Mouse (Mus musculus): ENCODE measurements around the gene Mogat1. TPM values are rescaled to one million over a fixed set of nuclear protein-coding genes. Genes with fewer than 3 reads are reported as not detected.
"Not testable (repeated sequence)": the region's sequence is repeated elsewhere in the genome, so short reads cannot be mapped to it uniquely, and the experiment has no call there.

The Mogat1 gene
- polyA plus RNA-seq (2016; fragmentation: Nextera tagmentation; extraction: Ambion mirVana): not detected in 2 replicates

DNA sequence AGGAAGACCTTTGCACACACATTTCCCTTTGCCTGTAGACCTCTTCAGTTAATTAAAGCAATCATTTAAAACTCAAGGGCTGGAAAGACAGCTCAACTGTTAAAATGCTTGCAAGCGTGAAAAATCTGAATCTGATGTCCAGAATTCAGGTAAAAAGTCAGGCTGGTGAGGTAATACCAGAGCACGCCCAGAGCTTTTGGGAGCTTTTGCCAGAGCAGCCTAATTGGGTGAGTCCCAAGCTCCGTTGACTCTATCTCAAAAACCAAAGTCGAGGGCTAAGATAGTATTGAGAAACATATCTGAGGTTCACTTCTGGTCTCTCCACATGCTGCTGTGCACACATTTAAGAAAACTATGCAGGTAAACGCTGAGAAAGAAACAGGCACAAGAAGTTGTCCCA is at the start of gene Mogat1:
Mogat1 (plus strand) TSS at position 130 of the 400 bp plus-strand sequence.
- Histone ChIP-seq H3K27ac (no peak within 1 kb of the TSS), H3K9ac (peak within 1 kb of the TSS; percentile 36), H3K27me3 (peaks cover 5% of the 10 kb centered on the region; the same call in 1 of the 2 replicates)

DNA sequence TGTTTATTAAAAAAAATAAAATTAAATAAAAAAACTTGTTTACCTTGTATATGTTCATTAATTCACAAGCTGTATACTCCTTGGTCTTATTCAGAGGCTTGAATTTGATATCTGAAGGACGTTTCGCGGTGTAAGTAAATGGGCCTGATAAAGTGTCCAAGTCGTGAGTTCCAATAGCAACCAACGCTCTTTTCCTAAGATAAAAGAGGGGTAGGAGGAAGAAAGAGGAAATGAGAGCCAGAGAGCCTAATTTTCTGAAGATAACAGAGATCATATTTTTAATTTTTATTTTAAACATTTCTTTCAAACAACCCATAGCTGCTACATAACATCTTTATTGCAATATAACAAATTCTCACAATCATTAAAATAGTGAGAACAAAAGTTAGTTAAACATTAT is 38.4 kb upstream of the Mogat1 start:
- WGBS: 97% methylated on average over 5 of the region's 5 CpGs
- Histone ChIP-seq H3K36me3 (replicated peaks) (peaks cover 37% of the 10 kb centered on the region), H3K4me1 (no peaks in the 10 kb centered on the region), H3K27me3 (no peaks in the 10 kb centered on the region), H3K9ac (no peak overlapping the region), H3K27ac (no peak overlapping the region), H3K9me3 (no peaks in the 10 kb centered on the region), H3K4me2 (no peak overlapping the region), H3K4me3 (replicated peaks) (no peak overlapping the region)
- ATAC-seq (ENCODE audit: low FRiP score): no peak

More for the DNA sequence above, at the start of gene Mogat1:
- WGBS: 61% methylated on average over 5 of the region's 5 CpGs
- Histone ChIP-seq H3K36me3 (replicated peaks) (no peaks in the 10 kb centered on the region), H3K9me3 (no peaks in the 10 kb centered on the region), H3K4me2 (peak within 1 kb of the TSS; percentile 58), H3K4me3 (replicated peaks) (peak within 1 kb of the TSS; percentile 28), H3K4me1 (peaks cover 8% of the 10 kb centered on the region)
- ATAC-seq (ENCODE audit: low FRiP score): no peak

GRCm38 (mm10) chr1:78483430-78483829 is 27.4 kb upstream of the Mogat1 start:
- no peaks in the 10 kb centered on the region for H3K27me3 ChIP-seq
- no peak overlapping the region for H3K9ac ChIP-seq
- ATAC-seq (ENCODE audit: low FRiP score): no peak
- no peaks in the 10 kb centered on the region for H3K9me3 ChIP-seq
- WGBS: 92% methylated on average over 3 of the region's 3 CpGs
- no peak overlapping the region for H3K27ac ChIP-seq
- H3K4me2 ChIP-seq: no peak overlapping the region
- peaks cover 12% of the 10 kb centered on the region for H3K4me1 ChIP-seq
- H3K4me3 ChIP-seq (replicated peaks): no peak overlapping the region
- peaks cover 16% of the 10 kb centered on the region for H3K36me3 ChIP-seq (replicated peaks)

- H3K4me3 ChIP-seq (replicated peaks): no peak overlapping the region
- peaks cover 13% of the 10 kb centered on the region for H3K4me1 ChIP-seq
- no peak overlapping the region for H3K9ac ChIP-seq
- H3K9me3 ChIP-seq: no peaks in the 10 kb centered on the region
- H3K36me3 ChIP-seq (replicated peaks): peaks cover 11% of the 10 kb centered on the region; the same call in 1 of the 2 replicates
- no peak overlapping the region for H3K4me2 ChIP-seq
- ATAC-seq (ENCODE audit: low FRiP score): no peak
- no peak overlapping the region for H3K27ac ChIP-seq
- WGBS: 35% methylated on average over 2 of the region's 2 CpGs
- H3K27me3 ChIP-seq: no peaks in the 10 kb centered on the region
These were observed 26.4 kb upstream of the Mogat1 start for GRCm38 (mm10) chr1:78484361-78484760.

DNA sequence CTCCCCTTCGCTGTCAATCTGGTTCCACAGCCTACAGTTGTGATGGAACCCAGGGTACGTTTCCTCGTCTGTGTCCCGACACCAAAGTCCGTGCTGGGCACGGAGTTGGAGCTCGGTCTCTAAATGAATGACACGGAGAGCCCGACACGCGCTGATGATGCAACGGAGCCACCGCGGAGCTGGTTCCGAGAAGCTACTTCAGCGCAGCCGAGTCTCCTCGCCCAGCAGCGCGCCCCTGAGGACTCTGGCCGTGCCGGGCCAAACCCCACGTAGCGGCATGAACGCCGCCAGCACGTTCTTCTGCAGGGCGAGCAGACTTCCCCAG is 22.4 kb upstream of the Mogat1 start:
- Histone ChIP-seq H3K4me1 (peaks cover 20% of the 10 kb centered on the region), H3K4me2 (peak overlapping the region; percentile 90), H3K9ac (peak overlapping the region; percentile 79), H3K9me3 (no peaks in the 10 kb centered on the region), H3K36me3 (replicated peaks) (no peaks in the 10 kb centered on the region), H3K4me3 (replicated peaks) (peak overlapping the region; percentile 96), H3K27ac (0 out of 2 replicates have a peak overlapping the region, but pooled peaks have one; percentile 36), H3K27me3 (peaks cover 3% of the 10 kb centered on the region; the same call in 1 of the 2 replicates)
- under 1% methylated on average over 28 of the region's 28 CpGs for WGBS
- ATAC-seq (ENCODE audit: low FRiP score): peak; percentile 40; the same call in 1 of the 2 replicates

- under 1% methylated on average over 31 of the region's 31 CpGs for WGBS
- Histone ChIP-seq H3K9me3 (no peaks in the 10 kb centered on the region), H3K4me2 (peak within 1 kb of the TSS; percentile 90), H3K36me3 (replicated peaks) (no peaks in the 10 kb centered on the region), H3K9ac (peak within 1 kb of the TSS; percentile 79), H3K4me1 (peaks cover 20% of the 10 kb centered on the region), H3K4me3 (replicated peaks) (peak within 1 kb of the TSS; percentile 96), H3K27ac (0 out of 2 replicates have a peak within 1 kb of the TSS, but pooled peaks have one; percentile 36), H3K27me3 (peaks cover 3% of the 10 kb centered on the region; the same call in 1 of the 2 replicates)
- peak; percentile 98 for ATAC-seq (ENCODE audit: low FRiP score)
These were observed 21.9 kb upstream of the Mogat1 start, which contains the start of gene Farsb for GRCm38 (mm10) chr1:78488752-78489492. Gene Farsb (minus strand): TSS chr1:78488897.

DNA sequence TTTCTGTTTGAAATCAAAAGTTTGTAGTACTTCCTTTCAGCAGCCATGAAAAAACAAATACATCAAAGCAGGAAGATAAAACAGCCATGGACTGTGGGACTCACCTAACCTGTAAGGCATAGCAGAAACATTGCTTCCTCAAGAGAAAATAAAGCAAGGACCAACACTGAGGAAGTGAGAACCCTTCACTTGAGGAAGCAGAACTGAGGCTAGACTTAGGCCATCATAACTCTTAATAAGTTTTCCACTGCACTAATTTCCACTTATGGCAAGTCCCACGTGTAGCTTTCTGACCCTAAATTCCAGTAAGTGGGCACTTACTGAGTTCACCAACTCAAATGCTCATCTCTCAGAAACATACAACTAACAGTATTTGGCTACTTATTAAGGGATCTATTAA is 20.6 kb upstream of the Mogat1 start:
- no peak overlapping the region for H3K4me2 ChIP-seq
- no peak overlapping the region for H3K27ac ChIP-seq
- ATAC-seq (ENCODE audit: low FRiP score): no peak
- no peaks in the 10 kb centered on the region for H3K9me3 ChIP-seq
- H3K36me3 ChIP-seq (replicated peaks): no peaks in the 10 kb centered on the region
- WGBS: 83% methylated on average over 1 of the region's 1 CpGs
- peaks cover 20% of the 10 kb centered on the region for H3K4me1 ChIP-seq
- H3K9ac ChIP-seq: no peak overlapping the region
- H3K27me3 ChIP-seq: peaks cover 3% of the 10 kb centered on the region; the same call in 1 of the 2 replicates
- no peak overlapping the region for H3K4me3 ChIP-seq (replicated peaks)

- Histone ChIP-seq H3K27me3 (no peaks in the 10 kb centered on the region), H3K36me3 (replicated peaks) (no peaks in the 10 kb centered on the region), H3K4me3 (replicated peaks) (no peak overlapping the region), H3K9ac (no peak overlapping the region), H3K4me1 (no peaks in the 10 kb centered on the region), H3K9me3 (no peaks in the 10 kb centered on the region), H3K4me2 (no peak overlapping the region), H3K27ac (no peak overlapping the region)
- WGBS: 94% methylated on average over 16 of the region's 16 CpGs
- ATAC-seq (ENCODE audit: low FRiP score): no peak
These were observed 9.8 kb upstream of the Mogat1 start for GRCm38 (mm10) chr1:78501036-78501435.

DNA sequence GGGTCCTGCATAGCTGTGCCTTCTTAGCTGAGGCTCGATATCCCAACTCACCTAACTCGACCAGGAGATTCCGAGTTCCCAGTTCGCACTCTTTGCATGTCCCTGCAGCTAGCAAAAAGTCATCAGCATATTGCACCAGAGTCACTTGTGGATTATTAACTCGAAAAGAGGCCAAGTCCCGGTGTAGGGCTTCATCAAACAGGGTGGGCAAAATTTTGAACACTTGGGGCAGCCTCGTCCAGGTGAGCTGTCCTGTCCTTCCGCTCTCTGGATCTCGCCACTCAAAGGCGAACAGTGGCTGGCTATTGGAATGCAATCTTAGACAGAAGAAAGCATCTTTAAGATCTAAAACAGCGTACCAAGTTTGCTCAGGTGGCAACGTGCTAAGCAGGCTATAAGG is 8.9 kb upstream of the Mogat1 start:
- H3K27me3 ChIP-seq; H3K9ac ChIP-seq; H3K4me1 ChIP-seq; ATAC-seq (ENCODE audit: low FRiP score); H3K27ac ChIP-seq; H3K9me3 ChIP-seq; H3K4me3 ChIP-seq (replicated peaks); H3K4me2 ChIP-seq; H3K36me3 ChIP-seq (replicated peaks): not testable (repeated sequence)
- WGBS: 91% methylated on average over 12 of the region's 12 CpGs

DNA sequence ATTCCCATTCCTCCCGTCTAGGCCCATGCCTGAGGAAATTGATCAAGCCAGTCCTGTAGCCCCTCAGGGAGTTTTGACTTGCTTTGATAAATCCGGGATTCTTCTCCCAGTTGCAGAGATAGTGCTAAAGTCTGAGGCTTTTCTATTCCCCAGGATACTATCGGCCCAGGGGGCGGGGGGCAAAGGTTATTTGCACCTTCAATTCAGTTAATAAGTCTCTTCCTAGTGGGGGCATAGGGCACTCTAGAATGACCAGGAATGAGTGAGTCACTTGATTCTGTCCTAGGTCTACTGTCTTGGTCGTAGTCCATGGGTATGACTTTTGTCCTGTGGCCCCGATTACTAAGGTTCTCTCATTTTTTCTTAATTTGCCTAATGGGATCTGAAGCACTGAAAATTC is 8.3 kb upstream of the Mogat1 start:
- H3K9me3 ChIP-seq: no peaks in the 10 kb centered on the region
- H3K4me2 ChIP-seq: no peak overlapping the region
- H3K4me3 ChIP-seq (replicated peaks): no peak overlapping the region
- H3K4me1 ChIP-seq: no peaks in the 10 kb centered on the region
- H3K36me3 ChIP-seq (replicated peaks): no peaks in the 10 kb centered on the region
- no peak for ATAC-seq (ENCODE audit: low FRiP score)
- 93% methylated on average over 6 of the region's 6 CpGs for WGBS
- H3K27me3 ChIP-seq: no peaks in the 10 kb centered on the region
- H3K9ac ChIP-seq: no peak overlapping the region
- no peak overlapping the region for H3K27ac ChIP-seq

DNA sequence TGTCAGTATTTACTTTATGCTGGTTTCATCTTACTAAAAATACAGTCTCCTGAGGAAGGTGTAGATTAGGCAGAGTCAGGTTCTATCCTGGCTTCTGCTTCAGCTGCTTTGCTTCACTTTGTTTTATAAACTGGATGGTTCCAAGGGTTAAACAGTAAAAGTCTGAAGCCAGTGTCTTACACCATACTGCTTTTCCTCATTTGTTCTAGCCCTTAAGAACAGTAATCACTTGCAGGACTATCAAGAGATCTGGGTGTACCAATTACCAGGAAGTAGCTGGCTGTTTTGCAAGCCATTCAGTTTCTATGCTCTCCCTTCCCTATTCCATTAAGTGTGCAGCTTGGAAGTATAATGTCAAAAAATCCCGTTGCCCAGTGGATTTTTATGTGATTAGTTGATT is 3.7 kb upstream of the Mogat1 start:
- Histone ChIP-seq H3K36me3 (replicated peaks) (no peaks in the 10 kb centered on the region), H3K9me3 (no peaks in the 10 kb centered on the region), H3K4me3 (replicated peaks) (no peak overlapping the region), H3K4me2 (no peak overlapping the region), H3K27me3 (peaks cover 5% of the 10 kb centered on the region; the same call in 1 of the 2 replicates), H3K4me1 (peaks cover 8% of the 10 kb centered on the region), H3K9ac (no peak overlapping the region), H3K27ac (no peak overlapping the region)
- no peak for ATAC-seq (ENCODE audit: low FRiP score)
- 50% methylated on average over 1 of the region's 1 CpGs for WGBS

DNA sequence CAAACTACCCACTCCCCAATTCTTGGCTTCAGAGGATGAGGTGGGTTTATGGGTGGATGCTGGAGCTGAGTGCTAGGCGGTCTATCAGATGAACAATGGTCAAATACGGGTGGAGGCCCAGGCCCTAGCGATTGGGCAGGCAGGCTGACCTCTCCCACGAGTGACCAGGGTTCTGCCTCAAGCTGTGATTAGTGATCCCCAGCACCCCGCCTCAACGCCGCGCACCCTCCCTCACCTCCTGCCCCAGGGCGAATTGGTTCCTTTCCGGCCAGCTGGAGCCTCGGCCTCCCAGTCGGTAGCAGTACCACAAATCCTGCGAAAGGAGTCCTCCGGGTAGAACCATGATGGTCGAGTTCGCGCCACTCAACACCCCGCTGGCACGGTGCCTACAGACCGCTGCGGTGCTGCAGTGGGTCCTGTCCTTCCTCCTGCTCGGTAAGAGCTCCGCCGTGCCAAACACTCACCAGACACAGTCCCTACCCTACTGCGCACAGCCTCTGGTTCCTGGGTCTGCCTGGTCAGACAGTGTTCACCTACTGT is 900 bp downstream of the Mogat1 start, which contains the start of gene BC035947:
BC035947 (minus strand) TSS at position 538 of the 540 bp plus-strand sequence.
- ATAC-seq (ENCODE audit: low FRiP score): peak; percentile 57; the same call in 1 of the 2 replicates
- WGBS: 3% methylated on average over 25 of the region's 25 CpGs
- H3K36me3 ChIP-seq (replicated peaks): no peaks in the 10 kb centered on the region
- H3K4me2 ChIP-seq: peak within 1 kb of the TSS; percentile 58
- H3K9ac ChIP-seq: peak within 1 kb of the TSS; percentile 36
- no peak within 1 kb of the TSS for H3K27ac ChIP-seq
- H3K27me3 ChIP-seq: peaks cover 5% of the 10 kb centered on the region; the same call in 1 of the 2 replicates
- peaks cover 8% of the 10 kb centered on the region for H3K4me1 ChIP-seq
- peak within 1 kb of the TSS; percentile 28 for H3K4me3 ChIP-seq (replicated peaks)
- no peaks in the 10 kb centered on the region for H3K9me3 ChIP-seq

Data from forebrain, embryonic 12.5 days (tissue).